Comparison of ENCODE assay signal across 8 mouse cellular contexts in the genomic region with DNA sequence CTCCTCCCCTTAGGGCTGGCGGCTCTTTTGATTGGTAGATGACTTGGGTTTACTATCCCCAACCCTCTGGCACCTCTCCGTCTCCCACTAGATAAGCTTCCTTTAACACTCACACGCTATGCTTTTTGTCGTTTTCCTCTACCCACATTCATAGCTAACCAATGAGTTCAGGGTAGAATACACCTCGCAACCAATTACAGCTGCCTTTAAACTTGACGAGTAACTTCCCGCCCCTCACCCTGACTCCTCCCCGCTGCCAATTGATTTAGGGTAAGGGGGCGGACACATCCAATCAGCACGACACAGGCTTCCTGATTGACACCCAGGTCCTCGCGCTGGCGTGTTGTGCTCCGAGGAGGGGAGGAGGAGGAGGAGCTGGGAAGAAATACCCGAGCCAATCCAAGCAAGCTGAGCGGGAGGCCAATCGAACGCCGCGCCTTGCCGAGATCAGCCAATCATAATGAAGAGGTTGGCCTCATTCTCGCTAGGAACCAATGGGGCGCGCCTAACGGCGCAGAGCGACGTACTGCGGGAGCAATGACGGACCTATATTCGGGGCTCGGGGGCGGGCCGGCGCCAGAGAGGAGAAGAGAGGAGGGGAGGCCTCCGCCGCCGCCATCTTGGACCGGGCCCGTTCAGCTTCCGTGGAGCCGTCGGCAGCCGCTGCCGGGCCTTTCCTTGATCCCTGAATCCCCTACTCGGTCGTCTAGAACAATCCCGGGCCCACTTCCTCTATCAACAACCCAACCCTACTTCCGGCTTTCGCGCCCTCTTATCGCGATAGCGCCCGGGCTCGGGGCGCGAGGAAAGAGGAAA. TPM values are rescaled to one million over a fixed set of nuclear protein-coding genes. Genes with fewer than 3 reads are reported as not detected.
DNase-seq lines count a peak whose midpoint lies in the region; ATAC-seq and TF ChIP-seq lines count a peak whose summit lies in the region.

TSS of gene Cnot3 (plus strand) at position 597 of the 816 bp plus-strand sequence.

- no peaks in the 10 kb centered on the region for H3K9me3 ChIP-seq in E14TG2a.4 (ENCODE audit: low read length)
- no peaks in the 10 kb centered on the region for H3K9me3 ChIP-seq in forebrain, embryonic 12.5 days
- H3K9me3 ChIP-seq in heart, postnatal 0 days (replicated peaks; ENCODE audit: control insufficient read depth, low read length) = no peaks in the 10 kb centered on the region
- H3K9me3 ChIP-seq in liver, embryonic 16.5 days (replicated peaks; ENCODE audit: control insufficient read depth, low read length) = no peaks in the 10 kb centered on the region
- no peaks in the 10 kb centered on the region for H3K9me3 ChIP-seq in neural tube, embryonic 13.5 days

- peak within 1 kb of the TSS; percentile 94 for H3K4me2 ChIP-seq in forebrain, embryonic 12.5 days
- H3K4me2 ChIP-seq in heart, postnatal 0 days (ENCODE audit: low read depth, low read length) = peak within 1 kb of the TSS; percentile 79
- H3K4me2 ChIP-seq in liver, embryonic 16.5 days (ENCODE audit: low read depth, low read length) = peak within 1 kb of the TSS; percentile 91
- peak within 1 kb of the TSS; percentile 92 for H3K4me2 ChIP-seq in neural tube, embryonic 13.5 days

- peak; percentile 95 for TF ChIP-seq EP300 in heart, postnatal 0 days (IDR thresholded peaks at IDR 0.05; ENCODE audit: low read depth)

- peaks cover 63% of the 10 kb centered on the region for H3K4me1 ChIP-seq in E14TG2a.4 (replicated peaks; ENCODE audit: low read depth, low read length)
- H3K4me1 ChIP-seq in forebrain, embryonic 12.5 days = peaks cover 39% of the 10 kb centered on the region
- H3K4me1 ChIP-seq in heart, postnatal 0 days (ENCODE audit: control insufficient read depth, insufficient read depth) = peaks cover 23% of the 10 kb centered on the region
- H3K4me1 ChIP-seq in liver, embryonic 16.5 days (ENCODE audit: control insufficient read depth, low read depth, low read length) = peaks cover 35% of the 10 kb centered on the region
- H3K4me1 ChIP-seq in neural tube, embryonic 13.5 days (replicated peaks) = peaks cover 47% of the 10 kb centered on the region
- peaks cover 10% of the 10 kb centered on the region for H3K4me1 ChIP-seq in testis, adult 2 months (ENCODE audit: control insufficient read depth, insufficient read depth, low read length)

- under 1% methylated on average over 48 of the region's 58 CpGs for WGBS in forebrain, embryonic 12.5 days
- WGBS in heart, postnatal 0 days = under 1% methylated on average over 56 of the region's 58 CpGs
- under 1% methylated on average over 51 of the region's 58 CpGs for WGBS in liver, embryonic 16.5 days (ENCODE audit: insufficient replicate concordance)
- under 1% methylated on average over 56 of the region's 58 CpGs for WGBS in neural tube, embryonic 13.5 days

- peak within 1 kb of the TSS; percentile 97 for H3K27ac ChIP-seq in forebrain, embryonic 12.5 days
- H3K27ac ChIP-seq in heart, postnatal 0 days (ENCODE audit: low read depth) = peak within 1 kb of the TSS; percentile 99
- peak within 1 kb of the TSS; percentile 97 for H3K27ac ChIP-seq in liver, embryonic 16.5 days (ENCODE audit: low read length)
- H3K27ac ChIP-seq in neural tube, embryonic 13.5 days (replicated peaks) = peak within 1 kb of the TSS; percentile 98
- peak within 1 kb of the TSS; percentile 98 for H3K27ac ChIP-seq in testis, adult 2 months (ENCODE audit: control insufficient read depth, insufficient read depth, low read depth, low read length)

- no peak for TF ChIP-seq CTCF in E14TG2a.4 (conservative IDR thresholded peaks at IDR 0.05; ENCODE audit: low read length)
- no peak for TF ChIP-seq CTCF in heart, postnatal 0 days (IDR thresholded peaks at IDR 0.05; ENCODE audit: low read depth)
- no peak for TF ChIP-seq CTCF in testis, adult 2 months (IDR thresholded peaks at IDR 0.05; ENCODE audit: control insufficient read depth, insufficient read depth, insufficient replicate concordance, low read depth, low read length)

- H3K27me3 ChIP-seq in E14TG2a.4 (ENCODE audit: insufficient read depth, low read length) = no peaks in the 10 kb centered on the region
- H3K27me3 ChIP-seq in forebrain, embryonic 12.5 days = no peaks in the 10 kb centered on the region
- no peaks in the 10 kb centered on the region for H3K27me3 ChIP-seq in heart, postnatal 0 days (ENCODE audit: control insufficient read depth, insufficient read depth, low read length)
- H3K27me3 ChIP-seq in liver, embryonic 16.5 days (ENCODE audit: control insufficient read depth, insufficient read depth, low read depth, low read length) = no peaks in the 10 kb centered on the region
- no peaks in the 10 kb centered on the region for H3K27me3 ChIP-seq in neural tube, embryonic 13.5 days
- H3K27me3 ChIP-seq in testis, adult 2 months (ENCODE audit: control insufficient read depth, insufficient read depth, low read length) = no peaks in the 10 kb centered on the region

- peaks cover 65% of the 10 kb centered on the region for H3K36me3 ChIP-seq in E14TG2a.4 (ENCODE audit: insufficient read depth, low read length)
- H3K36me3 ChIP-seq in forebrain, embryonic 12.5 days (replicated peaks) = peaks cover 34% of the 10 kb centered on the region
- peaks cover 16% of the 10 kb centered on the region for H3K36me3 ChIP-seq in heart, postnatal 0 days (replicated peaks; ENCODE audit: control insufficient read depth, insufficient read depth, low read length)
- peaks cover 11% of the 10 kb centered on the region for H3K36me3 ChIP-seq in liver, embryonic 16.5 days (ENCODE audit: control insufficient read depth, insufficient read depth)
- H3K36me3 ChIP-seq in neural tube, embryonic 13.5 days = peaks cover 19% of the 10 kb centered on the region
- no peaks in the 10 kb centered on the region; the same call in 1 of the 2 replicates for H3K36me3 ChIP-seq in testis, adult 2 months (ENCODE audit: control insufficient read depth, insufficient read depth, low read length)

- peak; percentile 82 for TF ChIP-seq POLR2A in testis, adult 2 months (IDR thresholded peaks at IDR 0.05; ENCODE audit: control insufficient read depth, low read depth, low read length)

- peak within 1 kb of the TSS; percentile 99 for H3K9ac ChIP-seq in forebrain, embryonic 12.5 days
- H3K9ac ChIP-seq in heart, postnatal 0 days (replicated peaks; ENCODE audit: low read depth, low read length) = peak within 1 kb of the TSS; percentile 95
- H3K9ac ChIP-seq in liver, embryonic 16.5 days (ENCODE audit: low read depth, low read length) = peak within 1 kb of the TSS; percentile 99
- H3K9ac ChIP-seq in neural tube, embryonic 13.5 days = peak within 1 kb of the TSS; percentile 100

- peak; percentile 98 for DNase-seq in c-Kit-positive CD71-positive TER-119-positive erythroid progenitor cells, embryonic 14.5 days (ENCODE audit: low spot score)
- DNase-seq in heart, postnatal 0 days (ENCODE audit: low spot score) = peak; percentile 100
- peak; percentile 97 to 99 for DNase-seq in kidney, postnatal 4 days

- peak; percentile 98 for ATAC-seq in forebrain, embryonic 12.5 days (ENCODE audit: low FRiP score)
- peak; percentile 97 for ATAC-seq in heart, postnatal 0 days (ENCODE audit: insufficient read depth, low read depth)
- peak; percentile 95 for ATAC-seq in liver, embryonic 16.5 days (ENCODE audit: low read depth)
- ATAC-seq in neural tube, embryonic 13.5 days (ENCODE audit: low read depth) = peak; percentile 98

- H3K4me3 ChIP-seq in E14TG2a.4 (replicated peaks; ENCODE audit: low read length) = peak within 1 kb of the TSS; percentile 99
- peak within 1 kb of the TSS; percentile 98 for H3K4me3 ChIP-seq in forebrain, embryonic 12.5 days (replicated peaks)
- peak within 1 kb of the TSS; percentile 95 for H3K4me3 ChIP-seq in heart, postnatal 0 days (ENCODE audit: low read depth, low read length)
- H3K4me3 ChIP-seq in liver, embryonic 16.5 days (ENCODE audit: low read depth, low read length) = peak within 1 kb of the TSS; percentile 96
- peak within 1 kb of the TSS; percentile 98 for H3K4me3 ChIP-seq in neural tube, embryonic 13.5 days
- H3K4me3 ChIP-seq in testis, adult 2 months (ENCODE audit: control insufficient read depth, low read depth, low read length) = peak within 1 kb of the TSS; percentile 99

RNA-seq across cellular contexts. Expression of gene Cnot3, which starts in this region (rescaled TPM):
- polyA plus RNA-seq in forebrain, embryonic 12.5 days (2016; fragmentation: Nextera tagmentation; extraction: Ambion mirVana) = 62.6 and 71.7 TPM in 2 replicates
- 7.5 and 16.8 TPM in 2 replicates for total RNA-seq in heart, postnatal 0 days (2014; rRNA removed; ENCODE audit: low replicate concordance)
- polyA plus RNA-seq in heart, postnatal 0 days (2015; fragmentation: Nextera tagmentation; extraction: Ambion mirVana) = 15.9 and 19.4 TPM in 2 replicates
- polyA plus RNA-seq in liver, embryonic 16.5 days (2015; fragmentation: Nextera tagmentation; extraction: Ambion mirVana) = 18.3 and 22.3 TPM in 2 replicates
- polyA plus RNA-seq in neural tube, embryonic 13.5 days (2015; fragmentation: Nextera tagmentation; extraction: Ambion mirVana) = 44.1 and 45.8 TPM in 2 replicates
- polyA plus RNA-seq in testis, adult 2 months (2012; rRNA removed) = 26.3 and 27.1 TPM in 2 replicates

Comparison
In these comparisons a context has a peak if more than half of its experiments do, and no peak if none do; other contexts are left out.
1. Peak in every context shown above with its lines: DNase-seq, ATAC-seq, H3K4me3 ChIP-seq and H3K27ac ChIP-seq.